Mouse (Mus musculus): ENCODE data around the gene Nr2c2ap.

GRCm38 (mm10) chr8:70158069-70158853, 27.1 kb downstream of the Nr2c2ap start:
- TF ChIP-seq CTCF (IDR thresholded peaks at IDR 0.05; ENCODE audit: insufficient read depth, low read depth, low read length) (no peak), POLR2A (IDR thresholded peaks at IDR 0.05; ENCODE audit: insufficient read depth, low read depth, low read length) (no peak)
